Mouse (Mus musculus) gastrocnemius, adult 2 months (tissue): Measurements from ENCODE around the gene Fgfr2. TPM values are rescaled to one million over a fixed set of nuclear protein-coding genes. Genes with fewer than 3 reads are reported as not detected.
A peak's percentile ranks its signal among the peaks of the same experiment; 100 is the strongest.
"Not testable (repeated sequence)": the region's sequence is repeated elsewhere in the genome, so short reads cannot be mapped to it uniquely, and the experiment has no call there.

Source experiments
- DNase-seq: peaks from one replicate; pipeline ENCODE4 v3.0.0; 2022
- H3K27ac ChIP-seq: fragments of 200-600 bp; 2 replicates; pipeline ENCODE4 v1.8.1; 2022; ENCODE audit warnings: mild to moderate bottlenecking
- H3K4me3 ChIP-seq: fragments of 200-600 bp; 2 replicates; pipeline ENCODE4 v1.8.1; 2022; ENCODE audit warnings: mild to moderate bottlenecking, moderate library complexity
- CTCF ChIP-seq: fragments of 200-600 bp; IDR thresholded peaks from 2 replicates; pipeline ENCODE4 v1.8.1; 2022; ENCODE audit warnings: antibody characterized with exemption, mild to moderate bottlenecking, moderate library complexity
- intact Hi-C: fragments of 180-260 bp; cut with DNase I; formaldehyde crosslinking; loops from one replicate; pipeline ENCODE4 v1.15.1; 2025
- total RNA-seq, 2 experiments: library from RNA; stranded (reverse); gene quantifications; 2 replicates each; pipeline ENCODE4 v1.2.3; 2021

The Fgfr2 gene
- total RNA-seq, 2 experiments from 2014 or later = 0.15 to 0.33 TPM

DNA sequence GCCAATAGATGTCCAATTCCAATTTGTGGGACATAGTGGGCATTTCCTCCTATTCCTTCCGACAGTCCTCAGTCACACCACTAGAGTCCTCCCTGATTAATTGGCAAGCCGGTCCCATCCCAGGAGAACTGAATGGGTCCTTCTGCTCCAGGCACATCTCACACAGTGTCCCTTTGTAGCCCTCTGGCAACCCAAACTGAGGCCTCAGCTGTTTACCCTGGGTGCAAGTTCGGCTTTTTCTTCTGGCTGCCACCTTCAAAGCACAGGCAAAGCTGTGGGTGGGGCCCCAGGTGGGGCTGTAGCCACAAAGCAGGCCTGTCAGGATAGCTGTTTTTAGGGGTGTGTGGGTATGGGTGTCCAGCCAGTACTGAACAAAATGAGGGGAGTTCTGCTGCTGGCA, 576.0 kb downstream of the Fgfr2 start:
- intact Hi-C loops = no loop called here

GRCm38 (mm10) chr7:132542427-132542826, 580.7 kb downstream of the Fgfr2 start:
- Histone ChIP-seq H3K27ac (no peak overlapping the region), H3K4me3 (no peak overlapping the region)
- no peak for TF ChIP-seq CTCF
- intact Hi-C loops = no loop called here
- DNase-seq = no peak

More for the DNA sequence above, 576.0 kb downstream of the Fgfr2 start:
- no peak overlapping the region for H3K4me3 ChIP-seq
- H3K27ac ChIP-seq = no peak overlapping the region
- TF ChIP-seq CTCF = no peak
- no peak for DNase-seq

- Histone ChIP-seq H3K27ac (no peak overlapping the region), H3K4me3 (no peak overlapping the region)
- no peak for TF ChIP-seq CTCF
- no peak for DNase-seq
- intact Hi-C loops = no loop called here
These were observed 581.6 kb downstream of the Fgfr2 start for GRCm38 (mm10) chr7:132541566-132541965.

GRCm38 (mm10) chr7:132540597-132540996, 582.6 kb downstream of the Fgfr2 start:
- no peak for TF ChIP-seq CTCF
- Histone ChIP-seq H3K27ac (no peak overlapping the region), H3K4me3 (no peak overlapping the region)
- intact Hi-C loops = no loop called here
- no peak for DNase-seq

DNA sequence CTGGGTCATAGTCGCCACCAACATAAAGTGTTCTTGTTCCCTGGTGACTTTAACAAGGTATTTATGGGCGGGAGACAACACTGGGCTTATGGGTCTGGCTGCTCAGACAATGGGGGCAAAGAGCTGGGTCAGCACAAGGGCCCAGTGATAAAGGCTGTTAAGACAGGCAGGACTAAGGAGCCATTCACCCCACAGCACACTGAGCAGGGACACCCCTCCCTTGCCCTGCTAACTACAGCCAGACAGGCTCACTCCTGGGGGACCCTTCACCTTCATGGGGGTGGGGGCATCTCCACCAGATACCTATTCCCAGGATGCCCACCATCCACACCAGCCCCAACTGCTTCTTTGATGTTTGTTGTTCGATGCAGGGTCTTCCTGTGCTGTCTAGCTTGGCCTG, 593.9 kb downstream of the Fgfr2 start:
- DNase-seq = no peak
- Histone ChIP-seq H3K4me3 (no peak overlapping the region), H3K27ac (no peak overlapping the region)
- intact Hi-C loops = no loop called here
- no peak for TF ChIP-seq CTCF

- intact Hi-C loops = no loop called here
- no peak overlapping the region for H3K27ac ChIP-seq
- no peak for DNase-seq
- H3K4me3 ChIP-seq = no peak overlapping the region
- TF ChIP-seq CTCF = no peak
These were observed 609.6 kb downstream of the Fgfr2 start for GRCm38 (mm10) chr7:132513419-132513982.

DNA sequence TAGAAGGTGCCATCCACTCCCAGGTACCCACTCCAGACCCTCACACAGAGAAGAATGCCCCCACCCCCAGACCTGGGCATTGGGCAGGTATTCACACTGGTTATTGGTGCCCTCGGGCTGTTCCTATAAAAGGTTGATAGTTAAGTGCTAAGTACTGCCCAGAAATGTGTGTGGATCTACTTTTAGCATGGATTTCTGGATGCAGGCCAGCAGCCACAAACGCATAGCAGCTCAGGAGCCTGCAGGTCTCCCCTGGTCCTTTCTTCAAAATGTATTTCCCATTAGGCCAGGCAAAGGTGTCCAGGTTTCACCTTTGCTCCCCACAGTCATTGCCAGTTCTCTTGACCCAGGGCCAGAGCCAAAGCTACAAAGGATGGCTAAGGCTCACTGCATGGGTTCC, 614.0 kb downstream of the Fgfr2 start:
- Histone ChIP-seq H3K4me3 (no peak overlapping the region), H3K27ac (no peak overlapping the region)
- TF ChIP-seq CTCF = no peak
- intact Hi-C loops = no loop called here
- no peak for DNase-seq

- DNase-seq = no peak
- H3K27ac ChIP-seq = no peak overlapping the region
- TF ChIP-seq CTCF = peak; percentile 44
- H3K4me3 ChIP-seq = no peak overlapping the region
- intact Hi-C loops = no loop called here
These were observed 615.8 kb downstream of the Fgfr2 start for GRCm38 (mm10) chr7:132507361-132507760.

- DNase-seq = no peak
- no peak overlapping the region for H3K4me3 ChIP-seq
- intact Hi-C loops = no loop called here
- no peak for TF ChIP-seq CTCF
- H3K27ac ChIP-seq = no peak overlapping the region
These were observed 616.9 kb downstream of the Fgfr2 start for GRCm38 (mm10) chr7:132506226-132506625.

- intact Hi-C loops, H3K27ac ChIP-seq, DNase-seq, H3K4me3 ChIP-seq: not testable (repeated sequence)
These were observed 620.7 kb downstream of the Fgfr2 start for GRCm38 (mm10) chr7:132502445-132502844.

- Histone ChIP-seq H3K4me3 (no peak overlapping the region), H3K27ac (no peak overlapping the region)
- intact Hi-C loops = no loop called here
- TF ChIP-seq CTCF = no peak
- DNase-seq = no peak
These were observed 626.0 kb downstream of the Fgfr2 start for GRCm38 (mm10) chr7:132497142-132497541.

DNA sequence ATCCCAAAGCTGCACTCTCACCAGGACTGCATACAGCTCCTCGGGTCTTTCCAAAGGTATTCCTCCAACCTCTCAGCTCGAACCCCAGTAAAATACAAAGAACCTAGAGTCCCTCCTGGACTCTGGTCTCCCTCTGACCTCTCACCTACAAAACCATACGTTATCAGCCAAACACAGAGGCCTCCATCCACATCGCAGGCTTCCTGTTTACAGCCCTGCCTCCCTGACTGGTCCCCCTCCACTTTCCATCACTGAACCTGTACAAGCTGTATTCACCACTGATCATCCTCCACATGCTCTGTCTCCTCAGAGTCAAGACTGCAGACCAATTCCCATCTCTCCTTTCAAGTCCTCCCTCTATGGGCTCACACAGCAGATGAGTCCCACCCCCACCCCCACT, 628.9 kb downstream of the Fgfr2 start:
- Histone ChIP-seq H3K4me3 (no peak overlapping the region), H3K27ac (no peak overlapping the region)
- no peak for TF ChIP-seq CTCF
- intact Hi-C loops = no loop called here
- DNase-seq = no peak

GRCm38 (mm10) chr7:132493632-132494031, 629.5 kb downstream of the Fgfr2 start:
- no peak overlapping the region for H3K27ac ChIP-seq
- TF ChIP-seq CTCF = no peak
- H3K4me3 ChIP-seq = no peak overlapping the region
- intact Hi-C loops = no loop called here
- DNase-seq = no peak

- no peak overlapping the region for H3K27ac ChIP-seq
- H3K4me3 ChIP-seq = no peak overlapping the region
- DNase-seq = no peak
- TF ChIP-seq CTCF = no peak
- intact Hi-C loops = no loop called here
These were observed 631.2 kb downstream of the Fgfr2 start for GRCm38 (mm10) chr7:132491902-132492301.
